Mouse (Mus musculus): ENCODE measurements around the gene Kat2a. TPM values are rescaled to one million over a fixed set of nuclear protein-coding genes. Genes with fewer than 3 reads are reported as not detected.

Gene Kat2a
- polyA plus RNA-seq, 1 experiment from 2014 or later: 20.9 TPM

GRCm38 (mm10) chr11:100735134-100735865, 23.0 kb upstream of the Kat2a start:
- Histone ChIP-seq H3K9ac (peak overlapping the region; percentile 99), H3K36me3 (peaks cover 48% of the 10 kb centered on the region), H3K4me1 (replicated peaks) (peaks cover 86% of the 10 kb centered on the region), H3K9me3 (replicated peaks) (no peaks in the 10 kb centered on the region), H3K4me3 (replicated peaks) (peak overlapping the region; percentile 99), H3K27ac (peak overlapping the region; percentile 97), H3K4me2 (peak overlapping the region; percentile 98), H3K27me3 (no peaks in the 10 kb centered on the region)
- ATAC-seq (ENCODE audit: low read depth) (no peak), DNase-seq (no peak)
- WGBS (ENCODE audit: insufficient replicate concordance): 69% methylated on average over 9 of the region's 9 CpGs

DNA sequence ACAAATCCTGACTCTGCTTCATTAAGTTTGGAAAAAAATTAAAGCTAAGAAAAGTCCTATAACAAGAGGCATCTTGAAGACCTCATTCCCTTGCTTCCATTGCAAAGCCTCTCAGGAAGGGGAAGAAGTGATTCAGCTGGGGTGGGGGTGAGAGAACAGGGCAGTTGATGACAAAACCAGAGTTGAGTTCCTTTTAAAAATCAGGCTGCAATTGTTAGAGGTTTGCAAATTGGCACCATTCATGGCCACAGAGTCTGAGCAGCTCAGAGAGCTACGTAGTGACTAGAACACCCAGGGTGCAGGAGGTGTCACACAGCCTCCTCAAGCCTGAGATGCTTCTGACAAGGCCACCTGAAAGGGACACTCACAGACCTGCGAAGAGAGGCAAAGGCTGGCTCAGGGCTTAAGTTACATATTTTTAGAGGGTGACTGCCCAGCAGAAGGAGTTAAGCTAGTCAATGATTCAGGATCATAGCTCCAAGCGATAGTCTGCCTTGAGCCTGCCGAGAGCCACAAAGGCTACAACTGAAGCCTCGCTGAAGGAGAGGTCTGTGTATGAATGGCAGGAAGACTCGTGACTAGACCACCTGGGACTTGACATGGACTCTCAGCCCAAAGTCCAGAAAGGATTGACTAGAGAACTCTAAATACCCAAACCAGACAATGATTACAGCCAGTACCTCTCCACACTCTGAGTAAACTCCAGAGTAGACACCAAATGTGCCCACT, 18.4 kb upstream of the Kat2a start:
- no peak overlapping the region for H3K4me2 ChIP-seq
- H3K4me3 ChIP-seq (replicated peaks): no peak overlapping the region
- H3K4me1 ChIP-seq (replicated peaks): peaks cover 89% of the 10 kb centered on the region
- DNase-seq: no peak
- no peaks in the 10 kb centered on the region for H3K27me3 ChIP-seq
- 76% methylated on average over 6 of the region's 6 CpGs for WGBS (ENCODE audit: insufficient replicate concordance)
- ATAC-seq (ENCODE audit: low read depth): no peak
- peak overlapping the region; percentile 13; the same call in 1 of the 2 replicates for H3K9ac ChIP-seq
- peaks cover 77% of the 10 kb centered on the region for H3K36me3 ChIP-seq
- no peaks in the 10 kb centered on the region for H3K9me3 ChIP-seq (replicated peaks)
- H3K27ac ChIP-seq: peak overlapping the region; percentile 43; the same call in 1 of the 2 replicates

DNA sequence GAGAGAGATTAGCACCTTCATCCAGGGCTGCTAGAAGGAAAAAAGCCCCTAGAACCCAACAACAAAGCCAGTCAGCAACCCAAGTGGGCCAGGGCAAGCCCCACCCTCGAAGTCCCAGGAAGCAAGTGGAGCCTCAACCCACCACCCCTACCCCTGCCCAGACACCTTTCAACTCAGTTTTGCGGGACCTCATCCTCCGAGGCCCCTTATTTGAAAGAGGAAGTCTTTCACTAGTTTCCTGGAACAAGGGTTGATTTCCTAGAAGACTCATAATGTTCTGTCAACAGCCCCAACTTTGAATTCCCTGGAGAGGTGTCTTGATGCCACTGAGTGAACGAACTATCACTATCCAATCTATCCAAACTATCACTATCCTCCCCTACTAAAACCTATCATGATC, 17.7 kb upstream of the Kat2a start:
- 37% methylated on average over 4 of the region's 4 CpGs for WGBS (ENCODE audit: insufficient replicate concordance)
- ATAC-seq (ENCODE audit: low read depth): no peak
- H3K4me1 ChIP-seq (replicated peaks): peaks cover 89% of the 10 kb centered on the region
- H3K9me3 ChIP-seq (replicated peaks): no peaks in the 10 kb centered on the region
- no peak for DNase-seq
- H3K4me2 ChIP-seq: no peak overlapping the region
- H3K9ac ChIP-seq: peak overlapping the region; percentile 26; the same call in 1 of the 2 replicates
- no peak overlapping the region for H3K27ac ChIP-seq
- no peak overlapping the region for H3K4me3 ChIP-seq (replicated peaks)
- no peaks in the 10 kb centered on the region for H3K27me3 ChIP-seq
- H3K36me3 ChIP-seq: peaks cover 74% of the 10 kb centered on the region

DNA sequence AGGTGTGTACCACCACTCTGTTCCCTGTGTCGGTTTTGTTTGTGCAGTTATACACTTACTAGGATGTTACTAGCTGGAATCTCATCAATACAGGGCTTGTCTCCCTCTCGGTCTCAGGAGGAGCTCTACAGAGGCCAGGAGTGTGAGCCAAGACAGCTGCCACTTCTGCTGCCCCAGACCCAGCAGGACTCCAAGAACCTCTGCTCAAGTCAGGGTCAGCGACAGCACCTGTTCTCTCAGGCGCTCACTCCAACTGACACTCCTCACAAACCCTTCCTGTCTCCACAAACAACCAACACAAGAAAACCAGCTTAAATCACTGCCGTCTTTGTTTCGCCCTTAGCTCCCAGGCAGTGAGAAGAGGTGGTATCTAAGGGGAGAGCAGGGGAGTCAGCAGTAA, 16.3 kb upstream of the Kat2a start:
- Histone ChIP-seq H3K27me3 (no peaks in the 10 kb centered on the region), H3K4me2 (no peak overlapping the region), H3K4me1 (replicated peaks) (peaks cover 88% of the 10 kb centered on the region), H3K36me3 (peaks cover 71% of the 10 kb centered on the region), H3K27ac (no peak overlapping the region), H3K9ac (no peak overlapping the region), H3K4me3 (replicated peaks) (no peak overlapping the region), H3K9me3 (replicated peaks) (no peaks in the 10 kb centered on the region)
- WGBS (ENCODE audit: insufficient replicate concordance): 83% methylated on average over 6 of the region's 6 CpGs
- no peak for ATAC-seq (ENCODE audit: low read depth)
- DNase-seq: no peak

- no peaks in the 10 kb centered on the region for H3K27me3 ChIP-seq
- H3K4me1 ChIP-seq (replicated peaks): peaks cover 88% of the 10 kb centered on the region
- H3K36me3 ChIP-seq: peaks cover 60% of the 10 kb centered on the region
- DNase-seq: no peak
- H3K9ac ChIP-seq: no peak overlapping the region
- H3K4me3 ChIP-seq (replicated peaks): no peak overlapping the region
- 90% methylated on average over 3 of the region's 3 CpGs for WGBS (ENCODE audit: insufficient replicate concordance)
- no peak for ATAC-seq (ENCODE audit: low read depth)
- no peak overlapping the region for H3K4me2 ChIP-seq
- no peak overlapping the region for H3K27ac ChIP-seq
- H3K9me3 ChIP-seq (replicated peaks): no peaks in the 10 kb centered on the region
Observed at GRCm38 (mm10) chr11:100727201-100727600, 14.9 kb upstream of the Kat2a start.

DNA sequence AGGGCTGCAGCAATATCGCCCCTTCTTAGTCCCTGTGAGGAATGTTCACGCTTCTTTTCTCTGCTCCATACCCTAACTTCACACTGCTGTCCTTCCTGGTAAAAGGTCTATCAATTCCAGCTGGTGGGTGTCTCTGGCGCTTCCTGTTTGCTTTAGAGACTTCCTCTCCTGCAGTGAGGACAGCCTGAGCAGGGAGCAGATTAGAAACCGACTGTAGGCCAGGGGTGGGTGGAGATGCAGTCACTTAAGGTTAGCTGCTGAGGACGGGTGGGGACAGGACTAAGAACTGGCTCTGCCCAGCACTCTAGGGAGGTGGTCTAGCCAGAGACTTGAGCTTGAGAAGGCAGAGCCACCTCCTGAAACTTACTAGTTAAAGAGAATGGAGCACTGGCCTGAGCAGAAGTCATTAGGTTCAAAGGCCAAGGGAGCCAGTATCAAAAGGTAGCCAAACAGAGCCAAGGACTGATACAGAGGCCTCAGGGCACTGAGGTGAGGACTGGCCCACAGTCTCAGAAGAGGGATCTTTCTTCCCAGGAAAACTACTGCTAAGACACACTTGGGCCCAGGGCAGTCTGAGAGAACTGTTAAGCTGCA, 12.8 kb upstream of the Kat2a start:
- Histone ChIP-seq H3K9ac (peak overlapping the region; percentile 31; the same call in 1 of the 2 replicates), H3K4me3 (replicated peaks) (no peak overlapping the region), H3K9me3 (replicated peaks) (no peaks in the 10 kb centered on the region), H3K27ac (peak overlapping the region; percentile 71), H3K36me3 (peaks cover 46% of the 10 kb centered on the region), H3K4me1 (replicated peaks) (peaks cover 89% of the 10 kb centered on the region), H3K27me3 (no peaks in the 10 kb centered on the region), H3K4me2 (peak overlapping the region; percentile 18; the same call in 1 of the 2 replicates)
- ATAC-seq (ENCODE audit: low read depth) (peak; percentile 43), DNase-seq (no peak)
- 18% methylated on average over 5 of the region's 5 CpGs for WGBS (ENCODE audit: insufficient replicate concordance)

DNA sequence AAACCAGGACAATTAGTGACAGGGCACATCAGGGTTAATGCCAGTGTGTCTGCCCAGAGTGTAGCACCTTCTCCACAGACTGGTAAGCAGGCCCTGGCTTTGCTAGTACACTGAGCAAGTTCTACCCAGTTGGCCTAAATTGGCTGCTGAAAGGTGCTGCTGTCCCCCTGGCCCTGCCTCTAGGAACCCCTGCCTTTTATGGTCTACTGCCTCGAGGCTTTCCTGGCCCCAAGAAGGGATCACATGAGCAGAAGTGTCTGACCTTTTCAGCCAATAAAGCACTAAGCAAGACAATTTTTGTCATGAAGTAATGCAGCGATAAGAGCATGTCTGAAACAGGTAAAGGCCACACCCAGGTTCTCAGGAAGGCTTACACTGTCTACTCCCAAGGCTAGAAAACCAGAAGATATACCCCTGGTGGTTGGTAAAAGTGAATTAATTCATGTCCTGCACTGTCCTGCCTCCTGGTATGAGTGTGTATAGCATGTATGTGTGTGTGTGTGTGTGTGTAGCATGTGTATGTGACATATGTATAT, 10.3 kb upstream of the Kat2a start:
- WGBS (ENCODE audit: insufficient replicate concordance): 33% methylated on average over 2 of the region's 2 CpGs
- Histone ChIP-seq H3K9ac (peak overlapping the region; percentile 51; the same call in 1 of the 2 replicates), H3K4me1 (replicated peaks) (peaks cover 71% of the 10 kb centered on the region)

DNA sequence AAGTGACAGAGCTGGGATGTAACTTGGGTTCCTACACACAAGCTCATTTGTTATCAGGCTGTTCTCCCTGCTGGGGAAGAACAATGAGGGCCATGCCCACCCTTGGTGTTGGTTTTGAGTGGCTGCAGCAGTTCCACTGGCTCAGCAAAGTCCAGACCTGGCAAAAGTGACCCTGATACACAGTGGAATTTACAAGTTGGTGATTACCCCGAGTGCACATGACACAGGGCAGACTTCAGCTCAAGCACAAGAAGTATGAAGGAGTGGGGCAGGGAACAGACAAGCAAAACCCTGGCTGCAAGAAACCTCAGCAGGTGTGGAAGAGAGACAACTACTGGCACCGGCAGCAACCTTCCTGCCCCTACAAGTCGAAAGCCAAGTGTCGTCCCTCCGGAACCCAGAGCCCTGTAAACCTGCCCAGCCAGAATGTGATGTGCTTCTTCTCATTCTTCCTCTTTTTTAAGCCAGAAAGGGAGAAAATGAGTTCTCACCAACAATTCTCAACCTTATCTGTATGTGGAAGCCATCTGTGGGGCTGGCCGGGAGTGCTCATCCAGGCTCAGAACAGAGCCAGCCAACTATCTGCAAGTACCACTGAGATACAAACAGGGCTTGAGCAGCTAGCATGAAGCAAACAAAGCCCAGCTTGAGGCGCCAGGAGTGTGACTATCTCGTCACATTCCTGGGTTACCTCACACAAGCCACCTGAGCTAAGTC, 9.7 kb upstream of the Kat2a start:
- Histone ChIP-seq H3K9me3 (replicated peaks) (no peaks in the 10 kb centered on the region), H3K27me3 (no peaks in the 10 kb centered on the region), H3K4me3 (replicated peaks) (no peak overlapping the region), H3K4me1 (replicated peaks) (peaks cover 66% of the 10 kb centered on the region), H3K27ac (peak overlapping the region; percentile 80), H3K4me2 (peak overlapping the region; percentile 25), H3K9ac (peak overlapping the region; percentile 51; the same call in 1 of the 2 replicates), H3K36me3 (peaks cover 46% of the 10 kb centered on the region)
- ATAC-seq (ENCODE audit: low read depth): peak; percentile 72
- DNase-seq: no peak
- 14% methylated on average over 8 of the region's 8 CpGs for WGBS (ENCODE audit: insufficient replicate concordance)

More for the DNA sequence above, 10.3 kb upstream of the Kat2a start:
- DNase-seq (no peak), ATAC-seq (ENCODE audit: low read depth) (0 out of 2 replicates have a peak, but pooled peaks have one; percentile 6)
- peak overlapping the region; percentile 80 for H3K27ac ChIP-seq
- H3K4me2 ChIP-seq: peak overlapping the region; percentile 25
- H3K36me3 ChIP-seq: peaks cover 46% of the 10 kb centered on the region
- H3K4me3 ChIP-seq (replicated peaks): no peak overlapping the region
- H3K27me3 ChIP-seq: no peaks in the 10 kb centered on the region
- no peaks in the 10 kb centered on the region for H3K9me3 ChIP-seq (replicated peaks)

DNA sequence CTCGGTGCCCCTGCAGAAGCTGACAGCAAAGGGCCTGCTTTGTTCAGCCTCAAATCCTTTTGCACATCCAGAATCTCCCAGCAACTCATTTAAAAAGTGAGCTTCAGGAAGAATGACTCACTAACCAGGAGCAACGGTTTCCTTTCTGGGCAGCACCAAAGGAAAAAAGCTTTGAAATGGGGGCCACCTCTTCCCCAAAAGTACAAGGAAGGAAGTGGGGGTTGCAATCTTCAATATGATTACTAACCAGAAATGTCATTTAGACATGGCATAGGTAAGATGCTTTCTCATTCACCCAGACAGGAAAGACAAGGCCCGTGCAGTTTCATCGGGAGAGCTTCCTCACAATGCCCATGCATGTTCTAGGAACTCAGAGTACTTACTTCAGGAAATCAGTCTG, 9.0 kb upstream of the Kat2a start:
- Histone ChIP-seq H3K4me2 (no peak overlapping the region), H3K27me3 (no peaks in the 10 kb centered on the region), H3K4me1 (replicated peaks) (peaks cover 66% of the 10 kb centered on the region), H3K4me3 (replicated peaks) (no peak overlapping the region), H3K9ac (0 out of 2 replicates have a peak overlapping the region, but pooled peaks have one; percentile 10), H3K27ac (peak overlapping the region; percentile 80), H3K36me3 (peaks cover 53% of the 10 kb centered on the region), H3K9me3 (replicated peaks) (no peaks in the 10 kb centered on the region)
- 22% methylated on average over 4 of the region's 4 CpGs for WGBS (ENCODE audit: insufficient replicate concordance)
- DNase-seq: no peak
- ATAC-seq (ENCODE audit: low read depth): no peak

- WGBS (ENCODE audit: insufficient replicate concordance): 32% methylated on average over 5 of the region's 5 CpGs
- no peak overlapping the region for H3K9ac ChIP-seq
- peaks cover 59% of the 10 kb centered on the region for H3K4me1 ChIP-seq (replicated peaks)
- H3K4me2 ChIP-seq: no peak overlapping the region
- peak overlapping the region; percentile 80 for H3K27ac ChIP-seq
- H3K4me3 ChIP-seq (replicated peaks): no peak overlapping the region
- DNase-seq (no peak), ATAC-seq (ENCODE audit: low read depth) (no peak)
- H3K9me3 ChIP-seq (replicated peaks): no peaks in the 10 kb centered on the region
- H3K27me3 ChIP-seq: no peaks in the 10 kb centered on the region
- peaks cover 62% of the 10 kb centered on the region for H3K36me3 ChIP-seq
Observed at GRCm38 (mm10) chr11:100720345-100720744, 8.1 kb upstream of the Kat2a start.

Measured in liver, embryonic 13.5 days (tissue).